Mouse (Mus musculus): ENCODE measurements around the gene Mrpl45.

DNA sequence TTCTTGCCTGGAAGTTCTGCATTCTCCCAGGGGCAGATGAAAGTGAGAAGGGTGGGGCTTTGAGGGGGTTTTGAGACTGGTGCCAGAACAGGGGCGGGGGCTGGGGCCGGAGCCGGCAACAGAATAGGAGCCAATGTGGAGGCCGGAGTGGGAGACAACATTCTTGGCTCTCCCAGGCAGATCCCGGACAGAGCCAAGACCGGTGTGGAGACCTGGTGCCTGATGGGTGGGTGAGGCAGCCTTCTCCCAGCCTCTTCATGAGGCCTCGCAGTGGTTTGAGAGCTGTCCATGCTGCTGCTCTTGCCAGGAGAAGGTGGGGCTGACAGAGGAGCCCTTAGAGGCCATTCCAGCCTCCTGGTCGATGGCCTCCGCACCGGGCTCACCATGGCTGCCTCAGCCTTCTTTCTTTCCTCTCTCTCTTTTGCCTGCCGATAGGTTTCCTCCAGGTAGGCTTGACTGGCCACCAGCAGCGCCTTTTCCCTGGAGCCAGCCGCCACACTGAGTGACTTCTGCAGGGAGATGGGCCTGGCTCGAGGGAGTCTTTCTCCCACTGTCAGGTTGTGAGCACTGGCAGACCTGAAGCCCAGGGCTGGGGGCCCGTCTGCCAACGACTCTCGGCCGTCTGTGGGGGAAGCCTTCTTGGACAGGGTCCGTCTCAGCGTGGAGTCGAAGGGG, 22.9 kb downstream of the Mrpl45 start:
- TF ChIP-seq CTCF (conservative IDR thresholded peaks at IDR 0.05; ENCODE audit: low read length) (no peak), POU5F1 (IDR thresholded peaks at IDR 0.05; ENCODE audit: borderline replicate concordance, low read length) (no peak), NANOG (IDR thresholded peaks at IDR 0.05; ENCODE audit: borderline replicate concordance, low read length) (no peak)
